Mouse (Mus musculus): Measurements from ENCODE around the gene Csrnp3. TPM values are rescaled to one million over a fixed set of nuclear protein-coding genes. Genes with fewer than 3 reads are reported as not detected.

Gene Csrnp3
- total and polyA plus RNA-seq, 3 experiments, result 2.2 to 2.5 (median 2.3) TPM

- no peak overlapping the region for H3K27ac ChIP-seq (ENCODE audit: insufficient read depth, low read depth)
- H3K9ac ChIP-seq (ENCODE audit: insufficient read depth, low read depth), result no peak overlapping the region
- in situ Hi-C loops (cut with MboI; ENCODE audit: low pct_ligation_motif_present, low pct_unique_long_range_greater_than_20kb, low sequenced_read_pairs), result no loop called here
- H3K27me3 ChIP-seq (replicated peaks), result no peaks in the 10 kb centered on the region
- no peak for TF ChIP-seq KAT2A (IDR thresholded peaks at IDR 0.05; ENCODE audit: insufficient replicate concordance, low read length)
- TF ChIP-seq EP300 (IDR thresholded peaks at IDR 0.05; ENCODE audit: low read length), result no peak
- no peak for TF ChIP-seq HCFC1 (IDR thresholded peaks at IDR 0.05; ENCODE audit: low read depth, low read length)
- no peak for TF ChIP-seq ZC3H11A (IDR thresholded peaks at IDR 0.05; ENCODE audit: low read depth, low read length)
- TF ChIP-seq NELFE (IDR thresholded peaks at IDR 0.05; ENCODE audit: low read depth, low read length), result no peak
- no peak for TF ChIP-seq TCF12 (IDR thresholded peaks at IDR 0.05; ENCODE audit: low read depth, low read length)
- TF ChIP-seq E2F4 (IDR thresholded peaks at IDR 0.05; ENCODE audit: insufficient replicate concordance, low read depth, low read length), result no peak
- no peak for TF ChIP-seq MEF2A (IDR thresholded peaks at IDR 0.05; ENCODE audit: borderline replicate concordance, low read depth, low read length)
- no peak for TF ChIP-seq BHLHE40 (IDR thresholded peaks at IDR 0.05; ENCODE audit: low read depth, low read length)
- TF ChIP-seq UBTF (IDR thresholded peaks at IDR 0.05; ENCODE audit: low read depth, low read length), result no peak
- no peak for TF ChIP-seq ELF1 (IDR thresholded peaks at IDR 0.05; ENCODE audit: low read depth, low read length)
- no peak for TF ChIP-seq SIN3A (IDR thresholded peaks at IDR 0.05; ENCODE audit: low read length)
- no peak for TF ChIP-seq RCOR1 (conservative IDR thresholded peaks at IDR 0.05; ENCODE audit: low read depth, low read length)
- TF ChIP-seq NRF1 (IDR thresholded peaks at IDR 0.05; ENCODE audit: low read depth, low read length), result no peak
- no peak for TF ChIP-seq CHD1 (IDR thresholded peaks at IDR 0.05; ENCODE audit: low read depth, low read length)
- TF ChIP-seq JUN (IDR thresholded peaks at IDR 0.05; ENCODE audit: insufficient read depth, low read depth, low read length), result no peak
- no peak for TF ChIP-seq ZNF384 (IDR thresholded peaks at IDR 0.05; ENCODE audit: low read depth, low read length)
- no peak for TF ChIP-seq POLR2AphosphoS2 (IDR thresholded peaks at IDR 0.05; ENCODE audit: low read depth, low read length)
- no peak for TF ChIP-seq IRF4 (IDR thresholded peaks at IDR 0.05; ENCODE audit: low read depth, low read length)
- no peak for TF ChIP-seq POLR2A (IDR thresholded peaks at IDR 0.05; ENCODE audit: low read depth, low read length)
- dilution Hi-C loops (cut with MboI; ENCODE audit: extremely low pct_ligation_motif_present, extremely low pct_unique_long_range_greater_than_20kb, low sequenced_read_pairs), result no loop called here
- no peaks in the 10 kb centered on the region for H3K79me2 ChIP-seq (replicated peaks; ENCODE audit: control insufficient read depth, extremely low read depth, insufficient read depth, poor library complexity, severe bottlenecking)
- peaks cover 10% of the 10 kb centered on the region for H3K9me3 ChIP-seq (replicated peaks; ENCODE audit: low read length)
- no peak for DNase-seq (ENCODE audit: extremely low read depth)
- H3K4me3 ChIP-seq (replicated peaks in 1 of 3; ENCODE audit: low read depth in 2 of 3, low read length in 2 of 3, poor library complexity in 1 of 3), result no peak overlapping the region
- H3K4me1 ChIP-seq (ENCODE audit: control insufficient read depth in 1 of 2, insufficient read depth in 2 of 2), result peaks cover 0 to 4% of the 10 kb centered on the region in 2 experiments; a peak in 1 of 4 replicates
- no peaks in the 10 kb centered on the region for H3K36me3 ChIP-seq (replicated peaks in 1 of 2; ENCODE audit: control insufficient read depth in 1 of 2, insufficient read depth in 1 of 2, low read length in 1 of 2)
- H3K4me2 ChIP-seq (ENCODE audit: insufficient read depth, low read depth, poor library complexity, severe bottlenecking), result no peak overlapping the region
These were observed 63.0 kb downstream of the Csrnp3 start for GRCm38 (mm10) chr2:65908526-65908925.

- H3K9me3 ChIP-seq (replicated peaks; ENCODE audit: low read length), result peaks cover 12% of the 10 kb centered on the region
- no peak overlapping the region for H3K9ac ChIP-seq (ENCODE audit: insufficient read depth, low read depth)
- in situ Hi-C loops (cut with MboI; ENCODE audit: low pct_ligation_motif_present, low pct_unique_long_range_greater_than_20kb, low sequenced_read_pairs) (no loop called here), dilution Hi-C loops (cut with MboI; ENCODE audit: extremely low pct_ligation_motif_present, extremely low pct_unique_long_range_greater_than_20kb, low sequenced_read_pairs) (no loop called here)
- no peaks in the 10 kb centered on the region for H3K79me2 ChIP-seq (replicated peaks; ENCODE audit: control insufficient read depth, extremely low read depth, insufficient read depth, poor library complexity, severe bottlenecking)
- H3K27ac ChIP-seq (ENCODE audit: insufficient read depth, low read depth), result no peak overlapping the region
- peak; percentile 28 for DNase-seq (ENCODE audit: extremely low read depth)
- H3K36me3 ChIP-seq (replicated peaks in 1 of 2; ENCODE audit: control insufficient read depth in 1 of 2, insufficient read depth in 1 of 2, low read length in 1 of 2), result no peaks in the 10 kb centered on the region
- H3K27me3 ChIP-seq (replicated peaks), result no peaks in the 10 kb centered on the region
- peaks cover 0 to 4% of the 10 kb centered on the region in 2 experiments; a peak in 1 of 4 replicates for H3K4me1 ChIP-seq (ENCODE audit: control insufficient read depth in 1 of 2, insufficient read depth in 2 of 2)
- H3K4me2 ChIP-seq (ENCODE audit: insufficient read depth, low read depth, poor library complexity, severe bottlenecking), result peak overlapping the region; percentile 46
- TF ChIP-seq USF2 (conservative IDR thresholded peaks at IDR 0.05; ENCODE audit: low read depth, low read length), result no peak
- TF ChIP-seq GABPA (IDR thresholded peaks at IDR 0.05; ENCODE audit: insufficient replicate concordance, low read depth, low read length), result no peak
- no peak for TF ChIP-seq BHLHE40 (IDR thresholded peaks at IDR 0.05; ENCODE audit: low read depth, low read length)
- TF ChIP-seq MAZ (IDR thresholded peaks at IDR 0.05; ENCODE audit: low read depth, low read length), result no peak
- TF ChIP-seq POLR2A (IDR thresholded peaks at IDR 0.05; ENCODE audit: low read depth, low read length), result no peak
- TF ChIP-seq MEF2A (IDR thresholded peaks at IDR 0.05; ENCODE audit: borderline replicate concordance, low read depth, low read length), result no peak
- no peak for TF ChIP-seq JUN (IDR thresholded peaks at IDR 0.05; ENCODE audit: insufficient read depth, low read depth, low read length)
- no peak for TF ChIP-seq KAT2A (IDR thresholded peaks at IDR 0.05; ENCODE audit: insufficient replicate concordance, low read length)
- no peak for TF ChIP-seq ZMIZ1 (IDR thresholded peaks at IDR 0.05; ENCODE audit: low read depth, low read length)
- TF ChIP-seq RCOR1 (conservative IDR thresholded peaks at IDR 0.05; ENCODE audit: low read depth, low read length), result no peak
- TF ChIP-seq RAD21 (IDR thresholded peaks at IDR 0.05; ENCODE audit: low read depth, low read length), result no peak
- no peak for TF ChIP-seq UBTF (IDR thresholded peaks at IDR 0.05; ENCODE audit: low read depth, low read length)
- no peak for TF ChIP-seq MAFK (IDR thresholded peaks at IDR 0.05; ENCODE audit: insufficient replicate concordance, low read length)
- H3K4me3 ChIP-seq (replicated peaks in 1 of 3; ENCODE audit: low read depth in 2 of 3, low read length in 2 of 3, poor library complexity in 1 of 3), result no peak overlapping the region
These were observed 64.4 kb downstream of the Csrnp3 start for GRCm38 (mm10) chr2:65909724-65910521.

Data from CH12.LX (cell line).